Mouse (Mus musculus): Measurements from ENCODE around the gene Hunk. TPM values are rescaled to one million over a fixed set of nuclear protein-coding genes. Genes with fewer than 3 reads are reported as not detected.

Gene Hunk
- total RNA-seq, 1 experiment from 2014 or later = 0.47 TPM

DNA sequence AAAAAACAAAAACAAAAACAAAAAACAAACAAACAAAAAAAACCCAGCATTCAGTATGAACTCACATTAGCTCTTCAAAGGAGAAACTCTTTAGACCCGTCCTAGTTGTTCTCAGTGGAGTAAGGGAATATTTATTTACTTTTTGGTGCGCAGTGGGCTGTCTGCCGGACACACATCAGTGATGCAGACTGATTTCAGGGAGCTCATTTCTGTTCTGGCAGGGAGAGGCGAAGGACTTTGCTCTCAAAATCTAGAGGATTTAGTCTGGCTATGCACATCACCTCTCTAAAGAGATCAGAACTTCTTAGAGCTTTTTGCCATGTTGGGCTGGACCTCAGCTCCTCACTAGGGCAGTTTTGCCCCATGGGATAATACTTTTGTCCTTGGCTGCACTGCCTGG is 2.1 kb downstream of the Hunk start:
- ATAC-seq (ENCODE audit: extremely low read depth, insufficient number of reproducible peaks, low FRiP score, poor library complexity, severe bottlenecking) = no peak

DNA sequence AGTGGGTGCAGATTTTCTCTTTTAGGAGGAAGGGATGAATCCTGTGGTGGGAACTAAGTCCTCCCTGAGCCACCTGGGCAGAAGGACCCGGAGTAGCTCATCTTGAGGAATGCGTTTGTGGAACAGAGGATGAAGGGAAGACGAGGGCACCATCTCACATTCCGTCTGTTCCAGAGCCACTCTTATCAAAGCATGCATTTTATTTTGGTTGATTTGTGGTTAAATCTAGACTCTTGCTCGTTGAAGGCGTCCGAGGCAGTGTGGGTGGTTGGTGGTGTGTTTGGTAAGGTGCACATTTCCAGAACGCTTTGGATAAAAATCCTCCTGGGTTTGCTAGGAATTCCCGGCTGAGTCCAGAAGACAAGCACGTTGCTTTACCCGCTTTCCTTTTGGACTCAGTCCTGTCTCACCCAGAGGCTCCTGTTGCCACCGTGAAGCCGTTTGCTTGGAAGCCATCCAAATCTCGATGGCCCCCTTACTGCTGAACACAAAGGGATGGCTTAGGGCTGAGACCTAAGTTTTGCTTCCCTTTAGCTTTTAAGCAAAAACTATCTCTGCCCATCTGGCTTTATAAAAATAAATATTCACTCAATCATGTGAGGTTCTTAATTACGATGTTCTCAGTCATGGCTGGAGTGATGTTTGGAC is 3.4 kb downstream of the Hunk start:
- no peak for ATAC-seq (ENCODE audit: extremely low read depth, insufficient number of reproducible peaks, low FRiP score, poor library complexity, severe bottlenecking)

DNA sequence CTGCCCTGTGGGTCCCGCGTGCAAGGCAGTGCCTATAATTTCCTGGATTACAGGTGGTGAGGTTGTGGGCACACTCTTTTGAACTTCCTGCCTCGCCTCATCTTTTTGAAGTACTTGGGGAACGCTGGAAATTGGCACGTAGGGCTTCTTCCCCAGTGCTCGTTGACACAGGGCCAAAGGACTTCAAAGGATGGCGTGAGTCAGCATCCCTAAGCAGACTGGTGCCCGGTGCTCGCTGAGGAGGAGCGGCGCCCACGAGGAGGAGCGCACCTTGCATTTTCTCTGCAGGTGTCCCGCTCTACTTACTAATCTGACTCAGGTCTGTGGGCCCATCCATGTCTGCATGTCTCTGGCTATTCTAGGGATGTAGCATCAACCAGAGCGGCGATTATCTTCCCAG is 4.9 kb downstream of the Hunk start:
- ATAC-seq (ENCODE audit: extremely low read depth, insufficient number of reproducible peaks, low FRiP score, poor library complexity, severe bottlenecking) = no peak

DNA sequence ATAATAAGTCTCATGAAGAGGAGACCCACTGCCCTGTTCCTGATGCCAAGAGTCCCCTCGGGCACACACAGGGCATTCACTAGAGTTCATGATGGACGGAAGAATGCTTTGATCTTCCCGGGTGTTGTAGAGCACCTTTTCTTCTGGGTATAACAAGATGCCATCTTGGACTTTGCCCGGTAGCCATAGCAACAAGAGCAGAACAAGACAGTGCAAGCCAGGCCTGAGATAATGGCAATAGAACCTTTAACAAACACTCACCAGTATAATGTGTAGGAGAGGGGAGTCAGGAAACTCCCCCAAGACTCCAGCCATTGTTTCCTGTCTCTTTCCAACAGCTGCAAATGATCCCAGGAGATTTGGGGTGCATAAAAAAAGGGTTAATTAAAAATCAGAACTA is 8.9 kb downstream of the Hunk start:
- no peak for ATAC-seq (ENCODE audit: extremely low read depth, insufficient number of reproducible peaks, low FRiP score, poor library complexity, severe bottlenecking)

DNA sequence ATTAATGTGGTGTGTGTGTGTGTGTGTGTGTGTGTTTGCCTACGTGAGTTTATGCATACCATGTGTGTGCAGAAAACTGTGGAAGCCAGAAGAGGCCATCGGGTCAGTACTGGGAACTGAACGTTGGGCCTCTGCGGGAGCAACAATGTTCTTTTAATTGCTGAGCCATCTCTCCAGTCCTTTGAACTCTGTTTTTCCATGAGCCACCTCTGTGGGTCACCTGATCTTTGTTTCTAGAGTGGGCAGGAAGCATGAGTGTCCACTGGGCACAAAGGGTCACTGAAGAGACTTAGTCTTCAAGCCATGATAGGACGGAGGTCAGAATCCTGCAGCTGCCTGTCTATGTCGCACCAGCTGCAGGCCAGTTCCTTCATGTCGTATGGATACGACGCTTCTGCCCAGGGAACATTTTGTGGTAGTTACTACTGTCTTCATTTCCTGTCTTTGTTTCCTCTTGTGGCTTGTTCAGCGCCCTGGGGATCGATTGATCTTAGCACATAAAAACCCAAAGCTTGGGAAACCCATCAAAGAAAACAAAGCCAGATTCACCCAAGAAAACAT is 10.3 kb downstream of the Hunk start:
- ATAC-seq (ENCODE audit: extremely low read depth, insufficient number of reproducible peaks, low FRiP score, poor library complexity, severe bottlenecking) = no peak

DNA sequence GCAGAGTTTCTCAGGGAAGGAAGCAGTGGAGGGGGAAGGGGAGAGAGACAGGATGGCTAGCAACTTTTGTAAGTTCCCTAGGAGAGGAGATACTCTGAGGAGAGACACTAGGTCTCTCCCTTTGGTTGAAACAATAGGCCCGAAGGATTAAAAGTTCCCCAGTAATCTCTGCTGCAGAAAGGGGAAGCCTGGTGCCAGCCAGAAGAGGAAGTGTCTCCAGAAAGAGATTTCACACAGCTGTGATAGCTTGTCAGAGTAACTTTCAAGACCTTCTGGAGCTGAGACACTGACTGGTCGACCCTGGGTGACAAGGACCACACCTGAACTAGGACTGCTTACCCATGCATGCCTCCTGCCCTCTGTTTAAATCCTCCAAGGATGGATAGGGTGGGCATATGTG is 11.1 kb downstream of the Hunk start:
- peak; percentile 43 for ATAC-seq (ENCODE audit: extremely low read depth, insufficient number of reproducible peaks, low FRiP score, poor library complexity, severe bottlenecking)

DNA sequence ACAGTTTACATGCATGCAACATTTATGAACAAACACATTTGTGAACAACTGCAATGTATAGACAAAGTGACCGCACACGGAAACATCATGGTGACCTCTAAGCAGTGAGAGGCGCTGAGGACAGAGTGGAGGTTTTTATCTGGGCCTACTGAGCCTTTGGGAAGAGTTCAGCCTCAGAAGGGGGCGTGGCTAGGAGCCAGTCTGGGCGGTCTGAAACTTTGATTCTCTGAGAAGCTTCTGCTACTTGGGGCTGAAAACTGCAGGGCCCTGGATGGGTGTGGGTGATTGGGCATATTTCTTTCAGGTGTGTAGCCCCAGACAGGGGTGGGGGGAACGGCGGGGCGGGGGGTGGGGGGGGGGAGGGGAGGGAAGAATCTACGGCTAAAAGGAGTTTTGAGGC is 14.5 kb downstream of the Hunk start:
- ATAC-seq (ENCODE audit: extremely low read depth, insufficient number of reproducible peaks, low FRiP score, poor library complexity, severe bottlenecking) = no peak

DNA sequence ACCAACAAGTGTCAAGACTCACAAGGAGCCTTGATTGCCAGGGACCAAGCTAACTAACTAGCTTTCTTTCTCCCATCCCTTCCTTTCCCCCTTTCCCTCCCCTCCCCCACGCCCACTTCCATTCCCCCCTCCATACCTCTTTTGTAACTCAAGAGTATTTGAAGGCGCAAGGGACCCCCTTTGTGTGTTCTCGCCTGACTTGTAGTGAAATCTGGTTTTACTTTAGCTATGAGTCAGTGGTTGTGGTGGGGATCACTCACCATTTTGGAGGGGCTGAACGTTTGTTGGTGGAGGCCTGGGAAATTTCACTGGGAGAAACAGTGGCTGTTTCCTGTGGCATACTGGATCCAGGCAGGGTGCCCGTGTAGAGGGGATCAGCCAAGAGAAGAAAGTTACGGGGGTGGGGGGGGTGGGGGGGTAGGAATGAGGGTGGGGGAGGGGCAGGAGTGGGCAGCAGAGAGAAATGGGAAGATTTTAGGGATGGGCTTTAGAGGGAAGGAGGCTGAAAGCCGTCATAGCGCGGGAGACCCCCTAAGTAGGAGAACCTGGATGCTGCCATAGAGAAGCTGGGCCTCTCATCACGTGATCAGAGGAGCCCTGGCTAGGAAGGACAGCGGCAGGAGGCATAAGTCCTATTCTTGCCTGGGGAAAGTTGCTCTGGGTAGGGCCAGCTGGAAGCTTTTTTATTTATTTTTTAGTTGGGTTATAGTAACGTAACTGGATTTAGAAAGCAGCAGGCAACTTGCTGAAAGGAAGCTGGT is 15.3 kb downstream of the Hunk start:
- ATAC-seq (ENCODE audit: extremely low read depth, insufficient number of reproducible peaks, low FRiP score, poor library complexity, severe bottlenecking) = no peak

DNA sequence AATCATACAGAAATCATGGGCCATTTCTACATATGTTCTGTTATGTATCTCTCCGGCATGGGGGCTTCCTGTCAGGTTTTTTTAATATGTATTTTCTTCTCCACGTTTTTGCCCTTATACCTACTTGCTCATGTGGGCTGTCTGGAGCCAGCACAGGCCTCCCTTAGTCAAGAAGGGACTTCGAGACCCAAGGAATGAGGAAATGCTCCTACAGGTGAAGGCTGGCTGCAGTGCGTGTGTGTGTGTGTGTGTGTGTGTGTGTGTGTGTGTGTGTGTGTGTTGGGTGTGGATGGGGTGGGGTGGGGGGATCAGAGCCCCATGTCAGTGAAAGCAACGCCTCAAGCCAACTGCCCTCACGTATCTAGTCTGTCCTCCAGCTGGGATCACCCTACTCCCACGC is 16.5 kb downstream of the Hunk start:
- no peak for ATAC-seq (ENCODE audit: extremely low read depth, insufficient number of reproducible peaks, low FRiP score, poor library complexity, severe bottlenecking)

DNA sequence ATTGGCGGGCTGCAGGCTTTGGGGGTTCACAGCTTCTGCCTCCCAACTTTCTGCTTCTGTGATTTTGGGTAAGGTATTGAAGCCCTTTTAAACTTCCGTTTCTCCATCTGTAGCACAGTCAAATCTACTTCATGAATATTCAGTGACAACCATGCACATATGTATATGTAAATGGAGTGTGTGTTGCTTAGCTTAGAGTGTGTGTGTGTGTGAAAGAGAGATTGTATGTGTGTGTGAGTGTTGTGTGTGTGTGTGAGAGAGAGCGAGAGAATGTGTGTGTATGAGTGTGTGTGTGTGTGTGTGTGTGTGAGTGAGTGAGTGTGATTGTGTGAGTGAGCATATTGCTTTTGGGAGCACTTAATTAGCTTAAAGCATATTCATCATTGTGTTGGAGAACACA is 19.4 kb downstream of the Hunk start:
- ATAC-seq (ENCODE audit: extremely low read depth, insufficient number of reproducible peaks, low FRiP score, poor library complexity, severe bottlenecking) = no peak

DNA sequence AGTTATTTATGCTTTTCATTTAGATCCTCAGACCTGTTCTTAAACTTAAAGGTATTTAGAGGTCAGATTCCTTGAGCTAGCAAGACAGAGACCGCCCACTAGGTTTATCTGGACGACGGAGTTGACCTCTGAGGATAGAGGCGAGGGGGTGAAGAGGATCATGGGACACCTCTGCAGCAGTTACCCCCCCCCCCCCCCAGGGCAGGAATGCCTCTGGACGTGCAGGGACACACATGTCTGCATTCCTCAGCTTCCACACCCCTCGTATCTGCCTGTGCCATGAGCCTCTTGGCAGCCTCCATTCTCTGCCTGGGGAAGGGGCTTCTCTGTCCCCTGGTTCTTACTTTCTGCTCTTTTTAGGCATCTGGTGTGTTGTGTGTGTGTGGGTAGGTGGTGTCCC is 19.8 kb downstream of the Hunk start:
- no peak for ATAC-seq (ENCODE audit: extremely low read depth, insufficient number of reproducible peaks, low FRiP score, poor library complexity, severe bottlenecking)

DNA sequence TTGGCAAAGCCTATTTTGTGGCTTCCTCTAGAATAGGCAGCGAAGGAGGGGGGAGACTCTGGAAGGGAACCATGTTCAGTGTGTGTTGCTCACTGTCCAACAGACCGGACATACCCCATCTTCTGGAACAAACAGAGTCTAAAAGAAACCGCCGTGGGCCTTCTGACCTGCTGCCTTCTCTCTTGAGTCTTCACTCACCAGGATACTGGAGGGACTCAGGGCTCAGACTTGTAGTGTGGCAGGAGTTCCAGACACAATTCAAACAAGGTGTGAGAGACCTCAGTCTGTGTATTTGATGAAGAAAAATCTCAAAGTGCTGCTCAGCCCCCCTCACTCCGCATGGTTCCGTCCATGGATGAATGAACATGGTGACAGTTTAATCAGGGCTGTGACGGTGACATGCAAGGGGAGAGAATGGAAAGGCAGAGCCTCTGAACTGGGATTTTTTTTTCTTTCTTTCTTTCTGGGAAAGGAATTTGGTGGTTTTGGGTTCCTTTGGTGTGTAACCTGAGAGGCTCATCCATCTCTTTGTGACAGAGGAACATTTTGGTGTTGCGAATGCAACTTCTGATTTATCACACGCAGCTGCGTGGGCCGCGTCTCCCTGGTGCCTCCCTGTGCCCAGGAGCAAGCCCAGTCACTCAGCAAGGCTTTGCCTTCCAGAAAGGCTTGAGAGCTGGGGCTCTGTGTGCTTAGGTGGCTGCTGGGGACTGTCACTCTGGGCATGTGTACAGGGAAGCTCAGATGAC is 21.9 kb downstream of the Hunk start:
- no peak for ATAC-seq (ENCODE audit: extremely low read depth, insufficient number of reproducible peaks, low FRiP score, poor library complexity, severe bottlenecking)

DNA sequence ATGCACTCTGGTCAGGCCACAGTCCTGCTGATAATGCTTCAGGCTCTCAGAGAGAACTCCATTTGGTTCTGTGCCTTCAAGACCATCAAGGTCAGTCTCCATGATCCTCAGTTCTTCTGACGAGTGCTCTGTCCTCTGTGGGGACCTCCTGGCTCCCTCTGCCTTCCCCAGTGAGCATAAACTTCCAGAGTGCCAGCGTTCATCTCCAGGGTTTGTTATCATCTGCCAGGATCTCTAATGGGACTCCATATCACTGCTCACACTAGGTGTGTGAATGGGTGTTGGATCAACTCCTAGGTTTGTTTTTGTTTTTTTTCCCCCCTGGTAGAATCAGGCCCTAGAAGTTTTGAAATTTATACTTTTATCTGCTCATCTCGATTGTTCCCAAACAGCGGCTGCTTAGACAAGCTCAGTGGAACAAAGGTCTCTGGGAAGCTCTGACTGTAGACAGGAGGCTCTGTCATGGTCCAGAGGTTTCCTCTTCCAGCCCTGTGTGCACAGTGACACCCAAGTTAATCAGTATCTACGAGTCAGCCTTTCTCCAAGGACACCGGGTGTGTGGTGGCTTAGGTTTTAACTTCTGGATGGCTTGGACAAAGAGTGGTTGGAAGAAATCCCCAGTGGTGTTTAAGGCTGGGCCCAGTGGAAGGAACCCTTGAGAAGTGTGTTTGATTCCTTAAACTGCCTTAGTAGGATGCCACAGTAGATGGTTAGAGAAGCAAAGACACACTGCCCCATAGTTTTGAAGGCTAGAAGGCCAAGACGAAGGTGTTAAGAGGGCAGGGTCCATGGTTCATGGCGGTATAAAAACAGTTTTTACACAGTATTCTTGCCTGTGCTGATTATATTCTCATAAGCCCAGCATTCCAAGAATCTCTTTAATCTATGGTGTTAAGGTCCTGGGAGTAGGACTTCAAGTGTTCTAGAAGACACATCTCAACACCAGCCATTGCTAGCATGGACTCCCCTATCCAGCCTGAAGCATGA is 26.6 kb downstream of the Hunk start:
- ATAC-seq (ENCODE audit: extremely low read depth, insufficient number of reproducible peaks, low FRiP score, poor library complexity, severe bottlenecking) = no peak

DNA sequence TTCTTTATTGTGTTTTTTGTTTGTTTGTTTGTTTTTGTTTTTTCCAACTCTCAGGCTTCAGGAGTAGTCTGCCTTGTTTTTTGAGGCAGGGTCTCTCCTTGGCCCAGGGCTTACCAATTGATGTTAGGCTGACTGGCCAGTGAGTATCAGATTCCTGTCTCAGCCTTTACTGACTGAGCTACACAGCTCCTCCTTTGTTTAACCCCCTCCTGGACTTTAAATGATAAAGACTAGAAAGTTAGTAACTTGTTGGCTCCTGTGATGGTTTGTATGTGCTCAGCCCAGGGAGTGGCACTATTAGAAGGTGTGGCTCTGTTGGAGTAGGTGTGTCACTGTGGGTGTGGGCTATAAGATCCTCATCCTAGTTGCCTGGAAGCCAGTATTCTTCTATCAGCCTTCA is 30.8 kb downstream of the Hunk start:
- no peak for ATAC-seq (ENCODE audit: extremely low read depth, insufficient number of reproducible peaks, low FRiP score, poor library complexity, severe bottlenecking)

DNA sequence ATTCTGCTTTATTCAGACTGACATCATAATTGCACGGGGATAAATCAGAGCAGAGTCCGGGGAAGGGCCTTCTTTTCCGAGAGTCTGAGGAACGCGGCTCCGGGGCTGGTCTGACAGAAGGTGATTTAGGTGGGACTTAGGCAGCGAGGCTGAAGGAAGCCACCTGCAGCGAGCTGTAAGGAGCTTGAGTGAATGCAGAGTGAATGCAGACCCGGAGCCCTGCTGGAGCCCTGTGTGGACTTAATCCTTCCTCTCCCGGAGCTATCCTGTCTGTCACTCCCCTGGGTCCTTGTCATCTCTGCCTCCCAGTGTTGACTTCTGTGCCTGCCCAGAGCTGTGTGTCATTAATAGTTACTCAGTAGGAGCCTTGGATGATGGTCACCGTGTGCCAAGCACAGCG is 32.8 kb downstream of the Hunk start:
- no peak for ATAC-seq (ENCODE audit: extremely low read depth, insufficient number of reproducible peaks, low FRiP score, poor library complexity, severe bottlenecking)

DNA sequence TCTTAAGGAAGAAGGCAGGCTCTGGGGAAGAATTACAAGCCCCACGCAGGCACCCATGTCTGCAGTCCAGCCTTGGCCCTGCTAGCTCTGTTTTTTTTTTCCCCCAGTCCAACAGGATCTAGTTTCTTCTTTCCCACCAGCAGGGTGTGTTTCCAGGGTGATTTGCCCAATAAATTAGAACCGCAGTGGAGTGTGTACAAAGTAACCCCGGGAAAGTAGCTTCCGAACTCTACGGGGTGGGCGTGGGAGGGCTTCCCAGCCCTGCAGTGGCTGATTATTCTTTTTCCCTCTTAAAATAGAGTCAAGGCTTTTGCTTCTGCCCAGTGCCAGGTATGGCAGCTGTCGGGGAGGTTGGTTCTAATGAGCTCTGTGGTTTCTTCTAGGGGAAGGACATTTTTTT is 35.3 kb downstream of the Hunk start:
- ATAC-seq (ENCODE audit: extremely low read depth, insufficient number of reproducible peaks, low FRiP score, poor library complexity, severe bottlenecking) = no peak

DNA sequence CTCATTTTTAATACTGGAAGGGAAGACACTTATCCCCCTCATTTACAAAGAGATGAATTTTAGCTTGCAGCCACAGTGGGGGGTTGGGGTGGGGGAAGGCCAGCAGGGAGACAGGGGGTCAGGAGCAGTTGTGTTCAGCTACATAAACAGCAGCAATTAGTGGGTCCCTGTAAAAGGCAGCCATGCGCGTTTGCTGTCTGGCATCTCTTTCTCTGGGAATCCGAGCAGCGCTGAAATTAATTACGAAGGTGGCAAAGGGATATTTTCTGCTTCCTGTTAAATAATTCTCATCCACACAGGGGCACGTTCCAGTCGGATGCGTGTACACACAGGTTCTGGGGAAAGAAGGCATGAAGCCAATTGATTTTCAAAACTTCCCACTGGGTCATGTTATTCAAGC is 35.7 kb downstream of the Hunk start:
- ATAC-seq (ENCODE audit: extremely low read depth, insufficient number of reproducible peaks, low FRiP score, poor library complexity, severe bottlenecking) = no peak

DNA sequence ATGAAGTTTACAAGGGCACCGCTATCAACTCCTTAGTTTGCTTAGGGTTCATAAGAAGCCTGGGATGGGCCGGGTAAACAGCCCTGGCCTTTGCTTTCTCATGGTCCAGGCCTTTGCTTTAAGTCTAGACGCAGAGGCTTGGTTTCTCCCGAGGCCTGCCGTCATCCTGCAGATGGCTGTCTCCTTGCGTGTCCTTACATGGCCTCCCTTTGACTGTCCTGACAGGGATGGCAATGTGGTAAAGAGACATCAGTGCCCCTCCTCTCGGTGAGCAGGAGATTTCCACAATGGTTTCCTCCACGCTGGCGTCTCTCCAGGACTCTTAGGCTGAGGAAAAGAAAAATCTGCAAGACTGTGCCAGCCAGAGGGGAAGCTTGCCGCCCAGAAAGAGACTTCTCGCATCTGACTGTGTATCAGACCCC is 36.3 kb downstream of the Hunk start:
- no peak for ATAC-seq (ENCODE audit: extremely low read depth, insufficient number of reproducible peaks, low FRiP score, poor library complexity, severe bottlenecking)

DNA sequence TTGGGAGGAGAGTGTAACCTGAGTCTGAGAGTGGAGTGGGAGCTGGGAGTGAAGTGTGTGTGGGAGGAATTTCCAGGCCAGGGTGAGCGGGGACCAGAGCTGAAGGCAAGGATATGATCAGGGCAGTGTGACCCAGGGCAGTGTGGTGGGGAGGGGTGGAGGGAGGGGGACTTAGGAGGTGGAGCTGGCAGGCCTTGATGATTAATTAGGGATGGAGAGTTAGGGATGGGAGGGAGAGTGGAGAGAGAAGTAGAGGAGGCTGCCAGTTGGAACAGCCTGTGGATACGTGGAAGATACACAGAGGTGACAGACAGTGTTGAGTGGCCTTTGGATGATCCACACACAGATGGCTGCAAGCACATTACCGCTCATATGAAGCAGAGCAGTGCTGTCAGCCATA is 38.1 kb downstream of the Hunk start:
- ATAC-seq (ENCODE audit: extremely low read depth, insufficient number of reproducible peaks, low FRiP score, poor library complexity, severe bottlenecking) = no peak

Data from neutrophil, adult 5-6 weeks (primary cell).